Mouse (Mus musculus) ovary, adult 10 weeks (tissue): Measurements from ENCODE around the gene Erich3. TPM values are rescaled to one million over a fixed set of nuclear protein-coding genes. Genes with fewer than 3 reads are reported as not detected.

Source experiments
- polyA plus RNA-seq: library from polyadenylated mRNA; stranded (reverse); fragments of 350-450 nt; fragmentation: Illumina TruSeq; extraction: RNeasy Lipid Tissue Mini Kit (QIAGEN cat#74804); gene quantifications from one replicate; pipeline ENCODE4 v1.2.3, GENCODE M21; 2014

Gene Erich3
- 6.0 TPM for polyA plus RNA-seq

GRCm38 (mm10) chr3:154663545-154663944, at the start of gene Erich3:
Erich3 (plus strand) TSS chr3:154663859.

Other genes with a start within 250 kb of the Erich3 start
- gene Cryz, start 67.1 kb upstream of the Erich3 start, polyA plus RNA-seq = 21.6 TPM
- 4.8 TPM for gene Tyw3, start 66.8 kb upstream of the Erich3 start, polyA plus RNA-seq